Mouse (Mus musculus) layer of hippocampus, postnatal 10 days (tissue): ENCODE measurements around the gene Hist1h2be. TPM values are rescaled to one million over a fixed set of nuclear protein-coding genes. Genes with fewer than 3 reads are reported as not detected.

ENCODE experiments used
- microRNA-seq, 2 experiments: library from miRNA; unstranded; fragments of <30 nt; microRNA quantifications; one replicate each; pipeline ENCODE4 v1.2.0; 2021
- total RNA-seq, 2 experiments: library from RNA; stranded (reverse); gene quantifications; 2 replicates each; pipeline ENCODE4 v1.2.3; 2021

The Hist1h2be gene
- total RNA-seq, 2 experiments from 2014 or later: 6.7 to 8.4 TPM

Small RNAs within 50 kb of the gene (microRNA-seq; reads per million reads assigned to microRNA genes)
- gene Gm44297: 0 reads per million in 2 experiments
- 0 reads per million in 2 experiments for gene Gm44359
- gene Gm44394: 0 reads per million in 2 experiments

Other genes with a start within 250 kb of the Hist1h2be start
- gene Abt1, start 197.3 kb downstream of the Hist1h2be start, total RNA-seq: 1 to 10 TPM; 7.0 to 7.5 TPM
- gene Btn1a1, start 155.2 kb downstream of the Hist1h2be start, total RNA-seq: not detected
- gene Btn2a2, start 132.3 kb downstream of the Hist1h2be start, total RNA-seq: under 1 TPM; 0.53 to 0.58 TPM
- gene Hist1h4h, start 90.1 kb downstream of the Hist1h2be start, total RNA-seq: 100 to 1,000 TPM; 280 to 315 TPM
- 10 to 100 TPM; 45.7 to 51.3 TPM for gene Hist1h2af, start 87.2 kb downstream of the Hist1h2be start, total RNA-seq
- 10 to 100 TPM; 19.1 to 19.9 TPM for gene Hist1h3g, start 85.7 kb downstream of the Hist1h2be start, total RNA-seq
- 1 to 10 TPM; 5.1 TPM for gene Hist1h2bh, start 77.7 kb downstream of the Hist1h2be start, total RNA-seq
- 10 to 100 TPM; 28.3 to 32.7 TPM for gene Hist1h3f, start 77.1 kb downstream of the Hist1h2be start, total RNA-seq
- gene Hist1h4f, start 69.5 kb downstream of the Hist1h2be start, total RNA-seq: 100 to 1,000 TPM; 140 to 182 TPM
- 1 to 10 TPM; 6.4 to 6.6 TPM for gene Hist1h1d, start 67.9 kb downstream of the Hist1h2be start, total RNA-seq
- gene Hist1h3e, start 58.8 kb downstream of the Hist1h2be start, total RNA-seq: 10 to 100 TPM; 77.0 to 85.3 TPM
- 10 to 100 TPM; 13.0 to 14.0 TPM for gene Hist1h2ae, start 49.9 kb downstream of the Hist1h2be start, total RNA-seq
- 100 to 1,000 TPM; 105 to 126 TPM for gene Hist1h2bg, start 49.7 kb downstream of the Hist1h2be start, total RNA-seq
- gene Hist1h2bf, start 46.9 kb downstream of the Hist1h2be start, total RNA-seq: 10 to 100 TPM; 44.2 to 62.6 TPM
- gene Hist1h2ad, start 46.7 kb downstream of the Hist1h2be start, total RNA-seq: 1 to 10 TPM; 5.3 to 5.6 TPM
- gene Hist1h3d, start 45.4 kb downstream of the Hist1h2be start, total RNA-seq: 10 to 100 TPM; 13.0 to 15.0 TPM
- gene Hist1h4d, start 39.5 kb downstream of the Hist1h2be start, total RNA-seq: 100 to 1,000 TPM; 147 to 163 TPM
- 10 to 100 TPM; 69.3 to 81.5 TPM for gene Hist1h1e, start 1.4 kb upstream of the Hist1h2be start, total RNA-seq
- gene Hist1h2ac, start 62.8 kb upstream of the Hist1h2be start, total RNA-seq: 1 to 10 TPM; 2.6 to 3.3 TPM
- gene Hist1h2bc, start 63.1 kb upstream of the Hist1h2be start, total RNA-seq: 10 to 100 TPM; 27.9 to 28.0 TPM
- not detected for gene Hist1h1t, start 74.7 kb upstream of the Hist1h2be start, total RNA-seq
- gene Hist1h4c, start 77.3 kb upstream of the Hist1h2be start, total RNA-seq: 100 to 1,000 TPM; 102 to 111 TPM
- gene Hfe, start 89.7 kb upstream of the Hist1h2be start, total RNA-seq: 1 to 10 TPM; 3.4 to 5.9 TPM
- 100 to 1,000 TPM in 1 of 2 experiments, 10 to 100 TPM in 1; 87.1 to 106 TPM for gene Hist1h1c, start 117.7 kb upstream of the Hist1h2be start, total RNA-seq
- gene Hist1h3c, start 124.5 kb upstream of the Hist1h2be start, total RNA-seq: 10 to 100 TPM; 23.5 to 26.8 TPM
- 10 to 100 TPM; 38.1 to 45.9 TPM for gene Hist1h2bb, start 125.6 kb upstream of the Hist1h2be start, total RNA-seq
- gene Hist1h2ab, start 130.0 kb upstream of the Hist1h2be start, total RNA-seq: 10 to 100 TPM; 65.7 to 68.4 TPM
- gene Hist1h3b, start 131.1 kb upstream of the Hist1h2be start, total RNA-seq: 10 to 100 TPM; 67.7 to 73.1 TPM
- 10 to 100 TPM; 80.9 to 84.6 TPM for gene Hist1h4b, start 135.9 kb upstream of the Hist1h2be start, total RNA-seq
- 10 to 100 TPM; 71.9 to 72.7 TPM for gene Hist1h4a, start 140.1 kb upstream of the Hist1h2be start, total RNA-seq
- gene Hist1h3a, start 141.3 kb upstream of the Hist1h2be start, total RNA-seq: 10 to 100 TPM; 68.7 to 70.1 TPM
- 10 to 100 TPM; 47.3 to 51.5 TPM for gene Hist1h1a, start 142.5 kb upstream of the Hist1h2be start, total RNA-seq
- not detected for gene Trim38, start 148.8 kb upstream of the Hist1h2be start, total RNA-seq
- gene Slc17a2, start 185.9 kb upstream of the Hist1h2be start, total RNA-seq: not detected
- gene Slc17a3, start 218.3 kb upstream of the Hist1h2be start, total RNA-seq: not detected
- gene Slc17a1, start 246.6 kb upstream of the Hist1h2be start, total RNA-seq: not detected